Mouse (Mus musculus) lung, postnatal 10 days (tissue): ENCODE measurements around the gene Slc9a1.
A peak's percentile ranks its signal among the peaks of the same experiment; 100 is the strongest.

Source experiments
- DNase-seq: peaks from one replicate; pipeline ENCODE4 v3.0.0; 2021

Slc9a1 gene

GRCm38 (mm10) chr4:133442194-133442593 is 72.7 kb downstream of the Slc9a1 start:
- no peak for DNase-seq

- DNase-seq = no peak
Measured at GRCm38 (mm10) chr4:133443085-133443484, 73.6 kb downstream of the Slc9a1 start.

GRCm38 (mm10) chr4:133445727-133446126 is 76.2 kb downstream of the Slc9a1 start:
- no peak for DNase-seq

GRCm38 (mm10) chr4:133447366-133447765 is 77.9 kb downstream of the Slc9a1 start:
- DNase-seq = no peak

- no peak for DNase-seq
Measured at GRCm38 (mm10) chr4:133447967-133448366, 78.5 kb downstream of the Slc9a1 start.

- no peak for DNase-seq
Measured at GRCm38 (mm10) chr4:133448708-133449388, 79.3 kb downstream of the Slc9a1 start.

- DNase-seq = peak; percentile 55
Measured at GRCm38 (mm10) chr4:133449726-133450125, 80.2 kb downstream of the Slc9a1 start.

- DNase-seq = peak; percentile 89
Measured at GRCm38 (mm10) chr4:133451536-133451935, 82.0 kb downstream of the Slc9a1 start.

- DNase-seq = peak; percentile 40
Measured at GRCm38 (mm10) chr4:133452433-133452832, 82.9 kb downstream of the Slc9a1 start.

GRCm38 (mm10) chr4:133458044-133458443 is 88.5 kb downstream of the Slc9a1 start:
- DNase-seq = peak; percentile 32

- DNase-seq = no peak
Measured at GRCm38 (mm10) chr4:133460006-133460405, 90.5 kb downstream of the Slc9a1 start.

GRCm38 (mm10) chr4:133460796-133461325 is 91.4 kb downstream of the Slc9a1 start:
- DNase-seq = peak; percentile 32

GRCm38 (mm10) chr4:133461362-133461761 is 91.9 kb downstream of the Slc9a1 start:
- DNase-seq = no peak

GRCm38 (mm10) chr4:133463184-133463583 is 93.7 kb downstream of the Slc9a1 start:
- DNase-seq = no peak

- DNase-seq = peak; percentile 88
Measured at GRCm38 (mm10) chr4:133468080-133468479, 98.6 kb downstream of the Slc9a1 start.

GRCm38 (mm10) chr4:133469122-133469521 is 99.6 kb downstream of the Slc9a1 start:
- peak; percentile 31 for DNase-seq

- DNase-seq = no peak
Measured at GRCm38 (mm10) chr4:133471135-133471821, 101.8 kb downstream of the Slc9a1 start.
